Mouse (Mus musculus) neural tube, embryonic 12.5 days (tissue): Measurements from ENCODE around the gene Ccm2. TPM values are rescaled to one million over a fixed set of nuclear protein-coding genes. Genes with fewer than 3 reads are reported as not detected.

ENCODE experiments used
- ATAC-seq: fragments of 200-750 bp; cut with Nextera tagmentation; 2 replicates; pipeline ENCODE4 v1.8.0; 2017; ENCODE audit warnings: low read depth, mild to moderate bottlenecking, moderate TSS enrichment, moderate library complexity; ENCODE audit not compliant: low FRiP score
- H3K27ac ChIP-seq: fragments of 300-500 bp; sonication (generic); 2 replicates; pipeline ENCODE4 v1.5.1; 2016
- H3K27me3 ChIP-seq: fragments of 300-500 bp; sonication (generic); replicated peaks from 2 replicates; pipeline ENCODE4 v1.6.1; 2016; ENCODE audit warnings: mild to moderate bottlenecking
- H3K36me3 ChIP-seq: fragments of 300-500 bp; sonication (generic); 2 replicates; pipeline ENCODE4 v1.6.1; 2016; ENCODE audit warnings: mild to moderate bottlenecking
- H3K4me1 ChIP-seq: fragments of 300-500 bp; sonication (generic); 2 replicates; pipeline ENCODE4 v1.6.1; 2016
- H3K4me2 ChIP-seq: fragments of 300-500 bp; sonication (generic); replicated peaks from 2 replicates; pipeline ENCODE4 v1.6.1; 2016; ENCODE audit warnings: mild to moderate bottlenecking
- H3K4me3 ChIP-seq: fragments of 300-500 bp; sonication (generic); 2 replicates; pipeline ENCODE4 v1.5.1; 2016
- H3K9ac ChIP-seq: fragments of 300-500 bp; sonication (generic); 2 replicates; pipeline ENCODE4 v1.6.1; 2016; ENCODE audit warnings: mild to moderate bottlenecking
- H3K9me3 ChIP-seq: fragments of 300-500 bp; sonication (generic); 2 replicates; pipeline ENCODE4 v1.6.1; 2016; ENCODE audit warnings: mild to moderate bottlenecking
- WGBS: fragments of 180-500 bp; shearing (Covaris S2); methylation state at CpG from one replicate; pipeline ENCODE4 v1.1.7; 2016; 5-methylcytosine and 5-hydroxymethylcytosine counted together
- polyA plus RNA-seq: library from polyadenylated mRNA; unstranded; fragments of >200 nt; fragmentation: Nextera tagmentation; extraction: Ambion mirVana; gene quantifications from 2 replicates; pipeline ENCODE4 v1.2.1, GENCODE M21; 2016

Ccm2 gene
- polyA plus RNA-seq, 1 experiment from 2014 or later: 100 TPM

DNA sequence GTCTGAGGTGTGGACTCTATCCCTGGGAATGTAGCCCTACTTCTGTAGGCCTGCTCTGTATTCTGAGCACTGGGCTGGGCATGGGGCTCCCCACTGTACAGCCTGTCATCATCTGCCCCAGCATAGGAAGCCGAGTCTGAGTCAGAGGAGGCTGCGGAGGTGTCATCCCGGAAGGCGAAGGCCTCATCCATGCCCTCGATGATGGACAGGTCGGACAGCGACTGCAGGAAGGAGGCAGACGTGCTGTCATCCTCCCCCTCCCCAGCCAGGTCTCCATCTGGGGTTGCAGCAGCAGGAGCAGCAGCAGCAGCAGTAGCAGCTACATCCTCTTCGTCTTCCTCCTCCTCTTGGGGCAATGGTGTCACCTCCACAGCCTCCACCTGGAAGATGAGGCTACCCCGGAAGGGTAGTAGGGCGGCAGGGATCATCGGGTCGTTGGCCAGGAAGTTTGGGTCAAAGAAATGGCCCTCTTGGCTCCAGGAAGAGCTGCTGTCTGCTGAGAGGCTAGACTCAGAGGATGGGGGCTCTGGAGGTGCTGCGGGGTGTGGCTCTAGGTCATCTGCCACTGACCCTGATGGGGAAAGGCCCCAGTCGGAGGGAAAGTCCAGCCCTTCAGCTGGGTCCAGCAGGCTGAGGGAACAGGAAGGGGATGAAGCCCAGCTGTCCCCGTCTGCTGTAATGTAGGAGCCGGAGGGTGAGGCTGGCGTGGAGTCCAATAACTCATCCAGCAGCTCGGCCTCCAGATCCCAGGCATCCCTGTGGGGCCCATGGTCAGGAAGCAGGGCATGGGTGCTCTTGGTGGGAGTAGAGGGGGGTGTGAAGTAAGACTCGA lies 55.2 kb downstream of the Ccm2 start:
- ATAC-seq: no peak
- Histone ChIP-seq H3K4me3 (no peak overlapping the region), H3K9ac (no peak overlapping the region), H3K36me3 (peaks cover 40% of the 10 kb centered on the region), H3K27ac (no peak overlapping the region), H3K4me2 (peak overlapping the region; percentile 76; the same call in 1 of the 2 replicates), H3K4me1 (peaks cover 73% of the 10 kb centered on the region), H3K9me3 (no peaks in the 10 kb centered on the region), H3K27me3 (0 out of 2 replicates have a peak, but pooled peaks cover 3% of the 10 kb centered on the region)
- WGBS: 78% methylated on average over 20 of the region's 20 CpGs

DNA sequence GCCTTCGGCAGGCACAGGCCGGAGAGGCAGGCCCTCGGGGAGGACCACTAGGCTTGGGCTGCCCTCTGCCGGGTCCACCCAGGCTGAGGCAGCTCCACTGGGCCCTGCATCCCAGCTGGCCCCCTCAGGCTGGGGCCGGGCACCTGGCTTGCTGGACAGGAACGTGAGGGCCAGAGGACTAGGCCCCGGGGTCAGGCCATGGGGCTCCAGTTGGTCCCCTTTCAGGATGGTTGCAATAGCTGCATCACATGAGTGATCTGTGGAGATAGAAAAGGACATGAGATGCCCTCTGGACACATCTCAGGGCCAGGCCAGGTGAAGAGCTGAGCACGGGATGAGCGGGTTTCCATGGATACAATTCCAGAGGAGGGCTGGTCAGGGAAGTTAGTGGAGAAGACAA lies 56.0 kb downstream of the Ccm2 start:
- ATAC-seq: no peak
- Histone ChIP-seq H3K4me2 (peak overlapping the region; percentile 76), H3K4me1 (peaks cover 71% of the 10 kb centered on the region), H3K36me3 (peaks cover 34% of the 10 kb centered on the region), H3K27me3 (0 out of 2 replicates have a peak, but pooled peaks cover 3% of the 10 kb centered on the region), H3K27ac (no peak overlapping the region), H3K4me3 (no peak overlapping the region), H3K9ac (peak overlapping the region; percentile 40; the same call in 1 of the 2 replicates), H3K9me3 (no peaks in the 10 kb centered on the region)
- 86% methylated on average over 9 of the region's 9 CpGs for WGBS

DNA sequence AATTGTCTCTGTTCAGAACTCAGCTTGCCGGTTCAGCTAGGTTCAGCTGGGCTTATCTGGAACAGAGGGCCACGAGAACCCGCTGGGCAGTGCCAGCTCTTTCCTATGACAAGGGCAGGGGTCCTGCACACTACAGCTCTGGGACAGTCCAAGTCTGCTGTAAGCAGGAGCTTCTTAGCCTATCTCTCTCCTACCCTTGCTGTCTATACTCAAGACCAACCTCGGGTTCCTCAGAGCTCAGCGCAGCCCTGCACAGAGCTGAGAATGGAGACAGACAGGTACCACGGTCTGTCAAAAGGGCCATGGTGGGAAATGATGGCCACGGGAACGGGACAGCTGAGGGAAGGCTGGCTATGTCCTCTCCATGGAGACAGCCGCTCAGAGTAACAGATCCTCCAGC lies 56.5 kb downstream of the Ccm2 start:
- Histone ChIP-seq H3K4me1 (peaks cover 65% of the 10 kb centered on the region), H3K27ac (no peak overlapping the region), H3K9me3 (no peaks in the 10 kb centered on the region), H3K9ac (peak overlapping the region; percentile 83), H3K27me3 (0 out of 2 replicates have a peak, but pooled peaks cover 3% of the 10 kb centered on the region), H3K36me3 (peaks cover 28% of the 10 kb centered on the region), H3K4me3 (peak overlapping the region; percentile 59; the same call in 1 of the 2 replicates), H3K4me2 (peak overlapping the region; percentile 76)
- ATAC-seq: no peak
- 76% methylated on average over 9 of the region's 9 CpGs for WGBS

DNA sequence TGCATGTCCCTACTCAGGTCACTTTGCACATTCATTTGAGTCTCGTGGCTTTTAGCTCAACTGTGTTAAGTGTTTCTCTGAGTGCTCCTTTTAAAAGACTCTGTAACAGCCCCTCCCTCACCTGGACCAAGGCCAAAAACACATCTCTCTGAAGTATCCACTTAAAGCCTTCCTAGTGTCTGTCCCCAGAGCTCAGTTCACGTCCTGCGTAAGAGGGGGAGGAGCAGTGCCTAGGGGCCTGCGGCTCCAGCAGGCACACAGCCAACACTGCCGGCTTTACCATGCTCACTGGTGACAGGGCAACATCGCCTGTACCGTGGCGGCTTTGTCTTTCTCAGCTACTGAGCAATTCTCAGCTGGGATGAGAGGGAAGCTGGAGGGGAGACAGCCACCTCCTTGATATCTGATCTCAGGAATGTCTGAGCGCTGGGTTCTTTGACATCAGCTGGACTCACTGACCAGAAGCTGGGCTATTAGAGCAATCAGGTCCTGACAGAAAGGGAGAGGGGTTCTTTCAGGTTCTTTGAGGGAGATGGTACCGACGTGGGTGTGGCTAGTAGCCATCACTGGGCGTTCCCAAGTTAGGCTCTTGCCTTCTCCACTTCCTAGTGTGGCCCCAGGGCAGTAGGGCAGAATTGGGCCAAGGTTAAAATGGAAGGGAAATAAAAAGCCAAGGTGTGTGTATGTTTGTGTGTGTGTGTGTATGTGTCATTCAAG lies 57.4 kb downstream of the Ccm2 start:
- peaks cover 57% of the 10 kb centered on the region for H3K4me1 ChIP-seq
- 18% methylated on average over 12 of the region's 12 CpGs for WGBS

DNA sequence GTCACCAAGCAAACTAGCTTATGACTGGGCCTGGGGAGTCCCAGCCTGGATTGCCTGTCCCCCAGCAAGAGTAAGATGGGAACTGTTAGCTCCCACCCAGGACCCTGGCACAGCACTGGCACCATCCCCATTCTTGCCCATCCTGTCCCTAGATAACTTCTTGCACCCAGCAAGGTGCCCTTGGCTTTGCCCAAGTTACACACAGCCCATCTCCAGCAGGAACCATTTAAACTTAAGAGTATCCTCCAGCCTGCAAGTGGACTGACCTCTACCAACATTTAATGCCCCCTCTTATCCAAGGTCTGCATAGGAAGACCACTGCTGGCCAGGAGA lies 57.9 kb downstream of the Ccm2 start:
- Histone ChIP-seq H3K27ac (peak overlapping the region; percentile 91), H3K9ac (peak overlapping the region; percentile 83), H3K27me3 (0 out of 2 replicates have a peak, but pooled peaks cover 3% of the 10 kb centered on the region), H3K4me2 (peak overlapping the region; percentile 76), H3K36me3 (peaks cover 28% of the 10 kb centered on the region), H3K4me1 (peaks cover 52% of the 10 kb centered on the region), H3K9me3 (no peaks in the 10 kb centered on the region), H3K4me3 (peak overlapping the region; percentile 59)
- no peak for ATAC-seq

More for the DNA sequence above, 57.4 kb downstream of the Ccm2 start:
- peak overlapping the region; percentile 76 for H3K4me2 ChIP-seq
- H3K4me3 ChIP-seq: peak overlapping the region; percentile 59
- peak; percentile 31 for ATAC-seq
- H3K27ac ChIP-seq: peak overlapping the region; percentile 91
- H3K9ac ChIP-seq: peak overlapping the region; percentile 83
- no peaks in the 10 kb centered on the region for H3K9me3 ChIP-seq
- H3K27me3 ChIP-seq: 0 out of 2 replicates have a peak, but pooled peaks cover 3% of the 10 kb centered on the region
- peaks cover 28% of the 10 kb centered on the region for H3K36me3 ChIP-seq

DNA sequence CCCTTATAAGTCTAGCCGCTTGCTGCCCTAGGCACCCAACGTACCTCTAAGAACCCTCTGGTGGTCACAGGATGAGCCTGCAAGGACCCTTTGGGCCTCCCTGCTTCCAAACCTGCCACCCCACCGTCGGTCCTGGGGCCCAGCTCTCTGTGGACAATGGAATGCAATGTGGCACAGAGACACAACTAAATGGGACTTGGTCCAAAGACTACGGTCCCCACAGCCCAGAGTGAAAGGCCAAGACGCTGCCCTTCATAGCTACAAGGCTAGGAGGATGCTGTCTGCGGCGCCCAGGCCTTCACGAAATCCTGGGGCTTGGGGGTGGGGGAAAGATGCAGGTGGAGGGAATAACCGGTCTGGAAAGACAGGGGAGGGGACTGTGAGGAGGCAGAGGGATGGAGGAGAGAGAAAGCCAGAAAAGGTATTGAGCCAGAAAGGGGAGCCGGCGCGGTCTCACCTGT lies 58.4 kb downstream of the Ccm2 start:
- Histone ChIP-seq H3K27me3 (0 out of 2 replicates have a peak, but pooled peaks cover 3% of the 10 kb centered on the region), H3K4me2 (peak overlapping the region; percentile 76), H3K9ac (peak overlapping the region; percentile 83), H3K36me3 (peaks cover 25% of the 10 kb centered on the region), H3K9me3 (no peaks in the 10 kb centered on the region), H3K4me3 (peak overlapping the region; percentile 59), H3K4me1 (peaks cover 47% of the 10 kb centered on the region), H3K27ac (peak overlapping the region; percentile 91)
- 12% methylated on average over 13 of the region's 13 CpGs for WGBS
- peak; percentile 13 for ATAC-seq

DNA sequence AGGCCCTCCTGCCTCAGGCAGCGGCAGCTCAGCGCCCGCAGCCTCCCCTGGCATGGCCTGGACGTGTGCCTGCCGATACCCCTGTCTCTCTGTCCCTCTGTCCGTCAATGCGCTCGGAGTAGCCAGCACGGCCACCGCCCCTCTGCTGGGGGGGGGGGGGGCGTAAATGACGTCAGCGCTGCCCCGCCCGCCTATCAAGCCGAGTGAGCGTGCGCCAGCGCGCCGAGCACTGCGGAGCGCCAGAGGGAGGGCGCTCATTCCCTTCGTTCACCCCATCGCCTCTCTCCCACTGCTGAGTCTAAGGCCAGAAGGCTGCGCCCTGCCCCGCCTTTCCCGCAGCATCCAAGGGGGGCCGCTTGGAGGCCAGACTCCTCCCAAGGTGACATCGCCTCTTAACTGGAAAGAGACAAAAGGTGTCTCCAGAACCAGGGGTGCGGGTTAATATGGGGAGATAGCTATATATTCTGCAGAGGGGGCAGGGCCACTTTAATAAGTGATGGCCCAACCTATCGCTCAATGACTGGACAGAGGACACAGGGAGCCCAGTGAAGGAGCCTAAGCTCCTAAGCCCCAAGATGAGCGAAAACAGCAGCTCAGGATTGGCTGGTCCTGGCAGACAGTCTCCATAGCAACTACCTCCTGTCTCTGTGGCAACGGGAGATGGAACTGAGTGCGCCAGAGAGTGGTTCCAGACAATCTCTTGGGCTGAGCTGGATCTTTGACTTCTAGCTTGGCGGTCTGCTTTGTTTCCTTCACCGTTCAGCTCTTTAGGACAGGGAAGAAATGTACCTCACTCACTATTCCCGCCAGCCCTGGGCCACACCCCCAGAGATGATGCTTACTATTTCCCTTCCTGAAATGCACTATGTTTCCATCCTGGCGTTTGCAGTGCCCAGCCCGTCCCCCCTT lies 59.1 kb downstream of the Ccm2 start, which contains the start of gene Nacad:
Gene Nacad, minus strand, starts transcription at position 563 of the 909 bp plus-strand sequence.
- Histone ChIP-seq H3K27me3 (0 out of 2 replicates have a peak, but pooled peaks cover 3% of the 10 kb centered on the region), H3K36me3 (peaks cover 20% of the 10 kb centered on the region), H3K4me3 (peak within 1 kb of the TSS; percentile 59), H3K4me1 (peaks cover 44% of the 10 kb centered on the region), H3K27ac (peak within 1 kb of the TSS; percentile 91), H3K9ac (peak within 1 kb of the TSS; percentile 83), H3K9me3 (no peaks in the 10 kb centered on the region), H3K4me2 (peak within 1 kb of the TSS; percentile 76)
- 5% methylated on average over 31 of the region's 41 CpGs for WGBS
- peak; percentile 90 for ATAC-seq

DNA sequence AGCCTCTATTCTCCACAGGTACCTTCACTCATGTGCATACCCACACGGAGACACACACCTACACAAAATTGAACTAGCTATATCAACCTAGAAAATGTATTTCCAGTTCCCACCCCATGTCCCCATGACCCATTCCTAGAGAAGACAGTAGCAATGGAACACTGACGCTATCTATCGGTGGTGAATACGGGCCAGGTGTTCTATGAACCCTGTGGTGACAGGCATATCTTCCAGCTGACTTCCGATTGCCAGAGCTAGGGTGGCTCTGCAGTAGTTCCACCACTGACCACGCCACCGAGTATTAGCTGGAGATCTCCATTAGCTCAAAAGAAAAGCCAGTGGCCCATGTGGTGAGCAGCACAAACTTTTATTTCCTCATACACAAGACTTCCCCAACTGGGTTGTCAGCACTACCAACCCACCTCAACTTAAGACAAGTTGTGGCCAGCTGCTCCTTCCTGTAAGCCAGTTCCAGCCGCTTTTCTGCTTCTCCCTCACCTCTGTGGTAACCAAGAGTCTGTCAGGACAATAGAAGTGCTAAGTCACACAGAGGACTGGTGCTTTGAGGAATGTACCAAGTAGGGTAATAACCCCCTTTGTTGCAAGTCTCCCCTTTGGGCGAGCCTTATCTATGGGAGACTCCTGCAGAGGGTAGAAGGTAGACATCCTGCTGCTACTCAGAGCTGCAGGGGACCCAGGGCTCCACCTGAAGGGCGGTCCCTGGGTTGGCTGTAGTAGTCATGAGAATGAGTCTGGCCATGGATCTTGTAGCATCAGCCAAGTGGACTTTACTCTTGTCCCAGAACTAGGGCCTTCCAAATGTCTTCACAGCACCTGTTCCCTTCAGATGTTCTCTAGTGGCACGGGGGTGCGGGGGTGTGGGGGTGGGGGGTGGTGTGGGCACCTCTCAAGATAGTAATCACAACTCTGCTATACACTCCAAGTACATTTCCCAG lies 68.8 kb downstream of the Ccm2 start:
- Histone ChIP-seq H3K4me3 (no peak overlapping the region), H3K4me1 (no peaks in the 10 kb centered on the region), H3K9me3 (no peaks in the 10 kb centered on the region), H3K27ac (no peak overlapping the region), H3K27me3 (no peaks in the 10 kb centered on the region), H3K4me2 (no peak overlapping the region), H3K9ac (no peak overlapping the region), H3K36me3 (peaks cover 84% of the 10 kb centered on the region)
- 92% methylated on average over 12 of the region's 12 CpGs for WGBS
- no peak for ATAC-seq

DNA sequence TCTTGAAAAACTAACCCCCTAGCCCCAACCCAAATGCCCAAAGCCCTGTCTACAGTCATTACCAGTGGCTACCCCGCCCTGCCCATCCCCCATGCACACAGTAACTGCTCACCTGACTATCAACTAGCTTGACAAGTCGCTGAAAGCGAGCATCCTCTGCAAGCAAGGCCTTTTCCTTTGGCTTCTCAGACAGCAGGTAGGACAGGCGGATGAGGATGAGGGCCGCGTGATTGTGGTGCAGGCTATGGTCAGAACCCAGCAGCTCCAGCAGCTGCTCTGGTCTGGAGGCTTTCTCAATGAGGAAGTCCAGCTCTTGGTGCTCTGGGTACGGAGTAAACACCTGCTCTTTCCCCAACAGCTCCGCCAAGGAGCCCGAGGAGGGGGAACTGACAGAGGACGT lies 77.0 kb downstream of the Ccm2 start:
- H3K4me1 ChIP-seq: peaks cover 27% of the 10 kb centered on the region
- ATAC-seq: no peak
- peaks cover 51% of the 10 kb centered on the region for H3K36me3 ChIP-seq
- H3K9ac ChIP-seq: no peak overlapping the region
- no peak overlapping the region for H3K4me2 ChIP-seq
- WGBS: 94% methylated on average over 10 of the region's 10 CpGs
- no peaks in the 10 kb centered on the region for H3K9me3 ChIP-seq
- no peak overlapping the region for H3K4me3 ChIP-seq
- H3K27ac ChIP-seq: no peak overlapping the region
- no peaks in the 10 kb centered on the region for H3K27me3 ChIP-seq

DNA sequence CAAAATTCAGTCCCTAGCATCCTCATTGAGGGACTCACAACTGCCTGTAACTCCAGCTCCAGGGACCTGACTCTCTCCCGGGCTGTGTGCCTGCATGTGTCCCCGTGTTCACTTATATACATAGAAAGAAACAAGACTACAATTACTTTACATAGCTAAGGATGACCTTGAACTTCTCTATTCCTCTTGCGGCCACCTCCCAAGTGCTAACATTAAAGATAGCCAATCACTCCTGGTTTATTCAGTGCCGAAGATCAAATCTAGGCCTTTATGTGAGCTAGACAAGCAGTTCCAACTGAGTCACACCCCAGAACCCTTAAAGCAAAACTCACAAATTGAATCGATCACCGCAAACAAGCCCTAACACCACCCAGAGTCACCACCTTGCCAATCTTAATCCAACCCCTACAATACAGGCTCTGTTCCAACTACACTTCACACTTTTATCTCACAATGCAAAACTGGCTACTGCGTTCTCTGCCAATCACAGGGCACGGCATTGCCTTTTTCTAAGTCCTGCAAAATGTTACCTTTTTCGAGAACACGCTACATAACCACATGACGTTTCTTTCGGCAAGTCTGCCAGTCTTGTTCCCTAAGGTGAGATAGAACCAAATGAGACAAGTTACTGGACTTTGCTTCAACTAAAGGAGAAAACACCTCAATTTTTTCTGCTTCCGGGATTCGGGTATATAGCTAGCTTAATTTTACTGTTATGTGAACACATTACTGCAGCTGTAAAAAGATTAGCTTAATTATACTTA lies 78.1 kb downstream of the Ccm2 start:
- H3K36me3 ChIP-seq: peaks cover 40% of the 10 kb centered on the region
- H3K27me3 ChIP-seq: no peaks in the 10 kb centered on the region
- peak overlapping the region; percentile 65 for H3K9ac ChIP-seq
- no peak overlapping the region for H3K27ac ChIP-seq
- peaks cover 27% of the 10 kb centered on the region for H3K4me1 ChIP-seq
- peak overlapping the region; percentile 71 for H3K4me3 ChIP-seq
- no peaks in the 10 kb centered on the region for H3K9me3 ChIP-seq
- 71% methylated on average over 14 of the region's 14 CpGs for WGBS
- ATAC-seq: no peak
- peak overlapping the region; percentile 82 for H3K4me2 ChIP-seq
